Mouse (Mus musculus) hindlimb bud, embryonic 11.5 days (tissue): ENCODE data around the gene Gpha2.

Source experiments
- DNase-seq: peaks from one replicate; pipeline ENCODE4 v3.0.0-alpha.2; 2012; ENCODE audit warnings: low read depth, low spot score; ENCODE audit errors: extremely low spot score

Gene Gpha2

GRCm38 (mm10) chr19:6226135-6226534 lies at the start of gene Gpha2:
TSS of gene Gpha2 (plus strand) at chr19:6226380.
- no peak for DNase-seq

- DNase-seq, result no peak
Observed at GRCm38 (mm10) chr19:6178775-6179174, 47.4 kb upstream of the Gpha2 start.

GRCm38 (mm10) chr19:6181629-6182028 lies 44.6 kb upstream of the Gpha2 start:
- DNase-seq, result no peak

- no peak for DNase-seq
Observed at GRCm38 (mm10) chr19:6182534-6182933, 43.6 kb upstream of the Gpha2 start.

- no peak for DNase-seq
Observed at GRCm38 (mm10) chr19:6184131-6184530, 42.0 kb upstream of the Gpha2 start, which contains the start of gene Majin. TSS of gene Majin (plus strand) at chr19:6184388.

- no peak for DNase-seq
Observed at GRCm38 (mm10) chr19:6204265-6204664, 21.9 kb upstream of the Gpha2 start.

GRCm38 (mm10) chr19:6206716-6207115 lies 19.5 kb upstream of the Gpha2 start:
- DNase-seq, result no peak

- no peak for DNase-seq
Observed at GRCm38 (mm10) chr19:6216046-6216705, 10.0 kb upstream of the Gpha2 start.

- no peak for DNase-seq
Observed at GRCm38 (mm10) chr19:6218606-6219005, 7.6 kb upstream of the Gpha2 start.

- DNase-seq, result no peak
Observed at GRCm38 (mm10) chr19:6226763-6227162, 583 bp downstream of the Gpha2 start.

- DNase-seq, result no peak
Observed at GRCm38 (mm10) chr19:6227864-6228263, 1.7 kb downstream of the Gpha2 start.

GRCm38 (mm10) chr19:6230411-6230810 lies 4.2 kb downstream of the Gpha2 start:
- DNase-seq, result no peak

GRCm38 (mm10) chr19:6231036-6231435 lies 4.9 kb downstream of the Gpha2 start:
- no peak for DNase-seq

GRCm38 (mm10) chr19:6233647-6234046 lies 7.5 kb downstream of the Gpha2 start:
- no peak for DNase-seq

- DNase-seq, result no peak
Observed at GRCm38 (mm10) chr19:6234337-6235083, 8.3 kb downstream of the Gpha2 start.

GRCm38 (mm10) chr19:6235084-6236052 lies 9.2 kb downstream of the Gpha2 start, which contains the start of gene Ppp2r5b:
TSS of gene Ppp2r5b (minus strand) at chr19:6235872.
- DNase-seq, result peak; percentile 52

- peak; percentile 73 for DNase-seq
Observed at GRCm38 (mm10) chr19:6236053-6236441, 9.9 kb downstream of the Gpha2 start.

GRCm38 (mm10) chr19:6236842-6237241 lies 10.7 kb downstream of the Gpha2 start:
- DNase-seq, result no peak

GRCm38 (mm10) chr19:6238740-6239139 lies 12.6 kb downstream of the Gpha2 start:
- DNase-seq, result no peak

GRCm38 (mm10) chr19:6240136-6240535 lies 14.0 kb downstream of the Gpha2 start:
- no peak for DNase-seq

- DNase-seq, result no peak
Observed at GRCm38 (mm10) chr19:6240725-6241124, 14.5 kb downstream of the Gpha2 start.
